Mouse (Mus musculus) macrophage (primary cell): ENCODE measurements around the gene C330007P06Rik. TPM values are rescaled to one million over a fixed set of nuclear protein-coding genes. Genes with fewer than 3 reads are reported as not detected.
A peak's percentile ranks its signal among the peaks of the same experiment; 100 is the strongest.
"Not testable (repeated sequence)": the region's sequence is repeated elsewhere in the genome, so short reads cannot be mapped to it uniquely, and the experiment has no call there.

Experiments
- H3K27ac ChIP-seq: fragments of 350-480 bp; formaldehyde crosslinking; 2 replicates; pipeline ENCODE4 v1.9.0; 2021
- H3K36me3 ChIP-seq: fragments of 350-480 bp; formaldehyde crosslinking; 2 replicates; pipeline ENCODE4 v1.9.0; 2021; ENCODE audit errors: inconsistent target
- H3K4me3 ChIP-seq: fragments of 350-480 bp; formaldehyde crosslinking; 2 replicates; pipeline ENCODE4 v1.9.0; 2021; ENCODE audit errors: inconsistent target
- H3K79me2 ChIP-seq: fragments of 350-480 bp; formaldehyde crosslinking; 2 replicates; pipeline ENCODE4 v1.9.0; 2021; ENCODE audit errors: inconsistent target
- WGBS: methylation state at CpG from one replicate; pipeline ENCODE4 v1.1.7; 2026; ENCODE audit warnings: inconsistent platforms; ENCODE audit not compliant: missing documents; 5-methylcytosine and 5-hydroxymethylcytosine counted together
- polyA plus RNA-seq: library from polyadenylated mRNA; stranded (reverse); fragments of 250-400 nt; gene quantifications from 3 replicates; pipeline ENCODE4 v1.2.4, GENCODE M21; 2018; ENCODE audit warnings: inconsistent platforms
- total RNA-seq, 78 experiments: library from RNA; depleted of rRNA; stranded (reverse); fragments of 250-400 nt; gene quantifications; 1 replicate in 9 of 78; 2 replicates in 24 of 78; 3 replicates in 43 of 78; 4 replicates in 2 of 78; pipeline ENCODE4 v1.2.4; 2018; ENCODE audit warnings: inconsistent platforms in 56 of 78

C330007P06Rik gene
- 100 to 1,000 TPM in 10 of 26 experiments, 10 to 100 TPM in 16; 54.5 to 217 (median 95.5) TPM for total RNA-seq (2018; cell fraction: chromatin; rRNA removed)
- total RNA-seq (2018; cell fraction: cytosol; rRNA removed), result 10 to 100 TPM; 35.4 to 56.5 (median 47.6) TPM
- total RNA-seq (2018; cell fraction: nucleus; rRNA removed), result 100 to 1,000 TPM in 6 of 26 experiments, 10 to 100 TPM in 20; 55.9 to 172 (median 80.5) TPM
- 42.8 to 43.3 TPM (median 43.2 TPM) in 3 replicates for polyA plus RNA-seq

GRCm38 (mm10) chrX:36873765-36874164 is at the start of gene C330007P06Rik, which contains the start of gene Ube2a:
Gene C330007P06Rik (minus strand): TSS chrX:36874111.
Gene Ube2a (plus strand): TSS chrX:36873900.
- H3K27ac ChIP-seq, result peak within 1 kb of the TSS; percentile 39; the same call in 1 of the 2 replicates
- no peaks in the 10 kb centered on the region for H3K36me3 ChIP-seq
- WGBS, result 24% methylated on average over 8 of the region's 8 CpGs
- peak within 1 kb of the TSS; percentile 37 for H3K4me3 ChIP-seq
- H3K79me2 ChIP-seq, result peaks cover 25% of the 10 kb centered on the region; the same call in 1 of the 2 replicates

- WGBS, result 79% methylated on average over 4 of the region's 4 CpGs
- Histone ChIP-seq H3K36me3 (no peaks in the 10 kb centered on the region), H3K79me2 (no peaks in the 10 kb centered on the region), H3K27ac (no peak overlapping the region), H3K4me3 (no peak overlapping the region)
Measured at GRCm38 (mm10) chrX:36921346-36921745, 47.4 kb upstream of the C330007P06Rik start.

GRCm38 (mm10) chrX:36917749-36918148 is 43.8 kb upstream of the C330007P06Rik start:
- H3K79me2 ChIP-seq, result no peaks in the 10 kb centered on the region
- no peaks in the 10 kb centered on the region for H3K36me3 ChIP-seq
- 83% methylated on average over 1 of the region's 1 CpGs for WGBS
- H3K4me3 ChIP-seq, result no peak overlapping the region
- H3K27ac ChIP-seq, result no peak overlapping the region

DNA sequence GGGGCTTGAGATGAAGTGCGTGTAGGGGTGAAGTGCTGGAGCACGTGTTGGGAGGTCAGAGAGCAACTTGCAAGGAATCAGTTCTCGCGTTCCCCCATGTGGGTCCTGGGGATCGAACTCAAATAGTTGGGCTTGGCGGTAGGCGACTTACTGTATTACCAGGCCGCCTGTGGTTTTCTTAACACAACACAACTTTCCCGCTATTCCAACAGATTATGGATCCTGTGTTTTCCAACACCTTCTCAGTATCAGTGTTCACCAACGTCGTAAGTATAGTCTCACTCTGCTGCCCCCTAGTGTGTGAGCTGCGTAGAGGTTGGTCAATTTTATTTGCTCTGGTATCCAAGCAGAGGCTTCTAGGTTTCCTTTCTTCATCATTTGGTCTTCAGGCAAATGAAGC is 37.4 kb upstream of the C330007P06Rik start:
- 59% methylated on average over 10 of the region's 12 CpGs for WGBS

GRCm38 (mm10) chrX:36906539-36906938 is 32.6 kb upstream of the C330007P06Rik start:
- 35% methylated on average over 4 of the region's 5 CpGs for WGBS
- H3K36me3 ChIP-seq, result no peaks in the 10 kb centered on the region
- no peak overlapping the region for H3K4me3 ChIP-seq
- H3K79me2 ChIP-seq, result no peaks in the 10 kb centered on the region; the same call in 1 of the 2 replicates
- H3K27ac ChIP-seq, result no peak overlapping the region

More for the DNA sequence above, 37.4 kb upstream of the C330007P06Rik start:
- no peak overlapping the region for H3K4me3 ChIP-seq
- H3K27ac ChIP-seq, result no peak overlapping the region
- H3K79me2 ChIP-seq, result no peaks in the 10 kb centered on the region
- H3K36me3 ChIP-seq, result no peaks in the 10 kb centered on the region

- H3K36me3 ChIP-seq, result no peaks in the 10 kb centered on the region
- 0 out of 2 replicates have a peak overlapping the region, but pooled peaks have one; percentile 31 for H3K27ac ChIP-seq
- no peaks in the 10 kb centered on the region; the same call in 1 of the 2 replicates for H3K79me2 ChIP-seq
- H3K4me3 ChIP-seq, result peak overlapping the region; percentile 46
- 14% methylated on average over 22 of the region's 32 CpGs for WGBS
Measured at GRCm38 (mm10) chrX:36903115-36903768, 29.3 kb upstream of the C330007P06Rik start.

- Histone ChIP-seq H3K4me3 (peak within 1 kb of the TSS; percentile 46), H3K79me2 (no peaks in the 10 kb centered on the region; the same call in 1 of the 2 replicates), H3K36me3 (no peaks in the 10 kb centered on the region), H3K27ac (0 out of 2 replicates have a peak within 1 kb of the TSS, but pooled peaks have one; percentile 31)
- 19% methylated on average over 38 of the region's 47 CpGs for WGBS
Measured at GRCm38 (mm10) chrX:36902321-36903114, 28.6 kb upstream of the C330007P06Rik start, which contains the start of gene Nkrf. Gene Nkrf (minus strand): TSS chrX:36902899.

DNA sequence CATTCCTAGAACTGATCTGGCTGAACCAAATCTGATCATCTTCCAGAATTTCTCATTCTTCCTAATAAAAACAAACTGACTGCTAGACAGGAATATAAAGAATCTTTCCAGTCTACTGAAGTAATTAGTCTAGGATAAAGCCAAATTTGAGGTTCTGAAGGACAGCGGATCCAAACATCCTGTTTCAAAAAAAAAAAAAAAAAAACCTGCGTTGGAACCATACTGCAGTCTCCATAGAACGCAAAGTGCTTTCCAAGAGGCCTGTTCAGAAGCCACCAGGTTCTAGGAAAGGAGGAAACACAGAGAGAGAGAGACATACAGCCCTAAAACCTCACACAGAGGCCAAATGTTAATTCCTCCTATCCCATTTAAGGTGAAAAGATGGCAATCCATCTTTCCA is 27.7 kb upstream of the C330007P06Rik start:
- H3K27ac ChIP-seq, result no peak overlapping the region
- no peaks in the 10 kb centered on the region for H3K36me3 ChIP-seq
- no peak overlapping the region for H3K4me3 ChIP-seq
- no peaks in the 10 kb centered on the region; the same call in 1 of the 2 replicates for H3K79me2 ChIP-seq
- 59% methylated on average over 3 of the region's 3 CpGs for WGBS

DNA sequence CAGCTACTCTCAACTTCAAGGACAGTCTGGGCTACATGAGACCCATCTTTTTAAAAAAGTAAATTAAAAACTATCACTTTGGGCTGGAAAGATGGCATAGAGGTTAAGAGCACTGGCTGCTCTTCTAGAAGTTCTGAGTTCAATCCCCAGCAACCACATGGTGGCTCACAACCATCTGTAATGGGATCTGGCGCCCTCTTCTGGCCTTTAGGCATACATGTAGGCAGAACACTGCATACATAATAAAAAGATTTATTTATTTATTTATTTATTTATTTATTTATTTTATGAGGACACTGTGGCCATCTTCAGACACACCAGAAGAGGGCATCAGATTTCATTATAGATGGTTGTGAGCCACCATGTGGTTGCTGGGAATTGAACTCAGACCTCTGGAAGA is 25.0 kb upstream of the C330007P06Rik start:
- H3K79me2 ChIP-seq, H3K27ac ChIP-seq, H3K4me3 ChIP-seq, H3K36me3 ChIP-seq: not testable (repeated sequence)
- 17% methylated on average over 1 of the region's 1 CpGs for WGBS

DNA sequence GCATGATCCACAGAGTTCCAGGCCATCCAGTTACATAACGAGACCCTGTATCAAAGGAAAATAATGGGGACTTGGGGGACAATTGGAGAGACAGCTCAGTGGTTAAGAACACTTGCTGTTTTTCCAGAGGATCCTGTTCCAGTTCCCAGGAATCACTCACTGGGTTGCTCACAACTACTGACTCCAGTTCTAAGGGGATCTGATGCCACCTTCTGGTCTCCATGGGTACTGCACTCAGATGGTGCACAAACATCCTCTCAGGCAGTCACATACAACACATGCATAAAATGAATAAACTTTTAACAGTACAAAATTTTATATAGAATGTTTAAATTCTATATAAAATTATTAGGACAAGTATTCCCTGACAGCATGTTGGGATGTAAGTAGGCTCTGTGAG is 10.8 kb upstream of the C330007P06Rik start:
- WGBS, result 92% methylated on average over 1 of the region's 1 CpGs
- Histone ChIP-seq H3K36me3 (0 out of 2 replicates have a peak, but pooled peaks cover 2% of the 10 kb centered on the region), H3K4me3 (no peak overlapping the region), H3K79me2 (no peaks in the 10 kb centered on the region; the same call in 1 of the 2 replicates), H3K27ac (no peak overlapping the region)

DNA sequence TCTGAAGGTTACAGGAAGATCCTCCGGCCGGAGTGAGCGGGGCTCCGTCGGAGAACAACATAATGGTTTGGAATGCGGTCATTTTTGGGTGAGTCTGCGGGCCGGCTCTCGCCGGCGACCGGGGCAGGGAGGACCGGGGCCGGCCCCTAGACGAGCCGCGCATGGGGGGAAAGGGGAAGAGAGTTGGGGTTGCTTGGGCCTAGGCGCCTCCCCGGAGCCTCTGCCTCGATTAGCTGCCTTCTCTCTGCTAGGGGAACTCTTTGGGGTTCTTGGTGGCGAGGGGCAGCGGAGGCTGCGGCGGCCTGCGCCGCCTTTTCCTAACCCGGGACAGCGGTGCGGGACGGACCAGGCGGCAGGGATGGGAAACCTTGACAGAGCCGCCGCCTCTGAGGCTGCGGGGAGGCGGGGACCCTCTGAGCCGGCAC is 805 bp upstream of the C330007P06Rik start:
- 19% methylated on average over 28 of the region's 36 CpGs for WGBS
- H3K79me2 ChIP-seq, result peaks cover 25% of the 10 kb centered on the region; the same call in 1 of the 2 replicates
- H3K36me3 ChIP-seq, result 0 out of 2 replicates have a peak, but pooled peaks cover under 1% of the 10 kb centered on the region
- no peak overlapping the region for H3K27ac ChIP-seq
- H3K4me3 ChIP-seq, result peak overlapping the region; percentile 37

DNA sequence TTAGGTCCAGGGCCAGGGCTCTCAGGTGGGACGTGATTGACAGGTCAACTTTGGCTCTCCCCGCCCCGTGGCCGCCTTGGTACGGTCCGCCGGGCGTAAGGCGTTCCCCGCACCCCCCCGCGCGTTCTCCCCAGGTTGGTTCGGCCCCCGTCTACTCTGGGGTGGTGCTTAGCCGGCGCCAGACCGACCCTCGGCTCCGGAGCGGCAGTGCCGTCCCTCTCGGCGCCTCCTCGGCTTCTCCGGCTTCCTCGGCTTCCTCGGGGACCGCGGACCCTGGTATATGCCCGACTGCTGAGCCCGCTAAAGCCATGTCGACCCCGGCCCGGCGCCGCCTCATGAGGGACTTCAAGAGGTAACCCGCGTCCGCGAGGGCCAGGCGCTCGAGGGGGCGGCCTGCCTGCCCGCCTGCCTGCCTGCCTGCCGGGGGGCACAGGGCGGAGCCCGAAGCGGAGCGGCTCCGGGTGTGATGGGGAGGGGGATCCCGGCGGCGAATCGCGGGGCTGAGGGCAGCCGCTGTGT is 326 bp upstream of the C330007P06Rik start:
- 19% methylated on average over 34 of the region's 57 CpGs for WGBS
- H3K79me2 ChIP-seq, result peaks cover 25% of the 10 kb centered on the region; the same call in 1 of the 2 replicates
- H3K27ac ChIP-seq, result peak overlapping the region; percentile 39; the same call in 1 of the 2 replicates
- peak overlapping the region; percentile 37 for H3K4me3 ChIP-seq
- H3K36me3 ChIP-seq, result no peaks in the 10 kb centered on the region

DNA sequence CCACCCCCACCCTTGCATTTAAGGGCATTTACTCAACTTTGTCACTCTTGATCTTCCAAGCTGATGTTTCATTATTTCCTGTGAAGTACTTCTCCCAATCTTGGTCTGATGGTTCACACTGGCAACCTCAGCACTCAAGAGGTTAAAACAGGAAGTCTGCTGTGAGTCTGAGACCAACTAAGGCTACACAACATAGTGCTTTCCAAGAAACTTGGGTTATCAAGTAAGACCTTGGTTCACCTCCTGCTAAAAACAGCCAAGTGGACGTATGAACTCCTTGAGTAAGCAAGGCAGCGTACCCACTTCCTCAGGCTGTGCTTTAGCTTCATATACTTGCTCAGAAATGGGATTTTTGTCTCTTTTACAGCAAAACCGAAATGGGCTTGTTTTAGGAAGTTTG is 3.5 kb downstream of the C330007P06Rik start:
- Histone ChIP-seq H3K4me3 (no peak overlapping the region), H3K27ac (no peak overlapping the region), H3K79me2 (peaks cover 6% of the 10 kb centered on the region; the same call in 1 of the 2 replicates), H3K36me3 (no peaks in the 10 kb centered on the region)
- WGBS, result 31% methylated on average over 3 of the region's 3 CpGs
